In genomic region chr2:167141810-167142209, GRCm38 (mm10) we compare ENCODE assay signal across 21 mouse cellular contexts. TPM values are rescaled to one million over a fixed set of nuclear protein-coding genes. Genes with fewer than 3 reads are reported as not detected.
DNase-seq lines count a peak whose midpoint lies in the region; ATAC-seq and TF ChIP-seq lines count a peak whose summit lies in the region.
"Had no signal": no experiment of that assay in that cellular context is flagged by ENCODE, and none has a peak within 500 bp of the region (broad histone marks: within the 10 kb centered on the region; RNA-seq: fewer than 3 reads in every experiment).

No protein-coding gene starts in this region.

- no peak overlapping the region for H3K4me3 ChIP-seq in layer of hippocampus, adult 2 months
- H3K4me3 ChIP-seq in liver, embryonic 12.5 days = no peak overlapping the region
- H3K4me3 ChIP-seq: forebrain, embryonic 12.5 days; hindbrain, embryonic 13.5 days; limb, embryonic 13.5 days; lung, embryonic 15.5 days; myocyte had no signal

- H3K9me3 ChIP-seq in liver, embryonic 12.5 days (replicated peaks) = no peaks in the 10 kb centered on the region
- H3K9me3 ChIP-seq: forebrain, embryonic 12.5 days; hindbrain, embryonic 13.5 days; limb, embryonic 13.5 days; lung, embryonic 15.5 days had no signal

- peaks cover 89% of the 10 kb centered on the region for H3K27me3 ChIP-seq in liver, embryonic 12.5 days (replicated peaks)

- no peak for TF ChIP-seq CTCF in layer of hippocampus, adult 2 months (conservative IDR thresholded peaks at IDR 0.05)

- DNase-seq in layer of hippocampus, adult 2 months (ENCODE audit: low spot score in 2 of 2) = no peak
- no peak for DNase-seq in layer of hippocampus, adult 9-10 months (ENCODE audit: low spot score)
- peak; percentile 23 for DNase-seq in c-Kit-positive CD71-negative TER-119-negative erythroid progenitor cells, embryonic 14.5 days (ENCODE audit: low read depth)
- DNase-seq in lung, postnatal 4 days = no peak
- no peak for DNase-seq in adrenal gland, postnatal 36 days
- DNase-seq: adrenal gland, adult 8-10 months; B cell, adult 2 months; cerebellum, adult 18-20 months; kidney, adult 9 months; kidney, postnatal 25 days; midbrain, embryonic 14.5 days; right cerebral cortex, postnatal 25 days had no signal

- 10% methylated on average over 4 of the region's 4 CpGs for WGBS in liver, embryonic 12.5 days (ENCODE audit: insufficient replicate concordance)

- H3K4me1 ChIP-seq in liver, embryonic 12.5 days = peaks cover 25% of the 10 kb centered on the region

- no peaks in the 10 kb centered on the region for H3K36me3 ChIP-seq in liver, embryonic 12.5 days
- H3K36me3 ChIP-seq: forebrain, embryonic 12.5 days; hindbrain, embryonic 13.5 days; limb, embryonic 13.5 days; lung, embryonic 15.5 days had no signal

- H3K27ac ChIP-seq in layer of hippocampus, adult 2 months = peak overlapping the region; percentile 46; the same call in 1 of the 2 replicates
- no peak overlapping the region for H3K27ac ChIP-seq in liver, embryonic 12.5 days
- H3K27ac ChIP-seq: forebrain, embryonic 12.5 days; hindbrain, embryonic 13.5 days; limb, embryonic 13.5 days; lung, embryonic 15.5 days; macrophage had no signal

- no peak overlapping the region for H3K9ac ChIP-seq in liver, embryonic 12.5 days
- H3K9ac ChIP-seq: forebrain, embryonic 12.5 days; hindbrain, embryonic 13.5 days; limb, embryonic 13.5 days; lung, embryonic 15.5 days had no signal

- peak overlapping the region; percentile 38 for H3K4me2 ChIP-seq in liver, embryonic 12.5 days
- H3K4me2 ChIP-seq: forebrain, embryonic 12.5 days; hindbrain, embryonic 13.5 days; limb, embryonic 13.5 days; lung, embryonic 15.5 days had no signal

- peak; percentile 94 for ATAC-seq in liver, embryonic 12.5 days
- ATAC-seq in megakaryocyte-erythroid progenitor cell, adult 5-6 weeks (replicated peaks; ENCODE audit: low FRiP score, low TSS enrichment, poor library complexity, severe bottlenecking) = peak; percentile 90
- no peak for ATAC-seq in inflammation-experienced regulatory T-cells, adult 6 months

RNA-seq across cellular contexts. Expression of gene Kcnb1, which starts 48.1 kb away (rescaled TPM):
- 100 to 1,000 TPM; 103 to 105 TPM for total RNA-seq in layer of hippocampus, adult 2 months (2021)
- polyA plus RNA-seq in liver, embryonic 12.5 days (2016; fragmentation: Nextera tagmentation; extraction: Ambion mirVana) = 0.19 and 0.43 TPM in 2 replicates
- total RNA-seq in megakaryocyte-erythroid progenitor cell, adult 5-6 weeks (2014; fragmentation: Nextera tagmentation) = 0.35 and 1.4 TPM in 2 replicates
- total RNA-seq in megakaryocyte-erythroid progenitor cell, adult 5-6 weeks (2017) = 0.04 TPM in 1 of 2 replicates, not detected in the other
- polyA plus RNA-seq in inflammation-experienced regulatory T-cells, adult 6 months (2017; shearing (Covaris generic)) = 1 to 10 TPM in 1 of 3 experiments, under 1 TPM in 2; 0.87 to 1.1 (median 0.88) TPM
- 10 to 100 TPM; 13.7 to 20.7 TPM for total RNA-seq in adrenal gland, postnatal 36 days (2021)

Comparison
In these comparisons a context has a peak if more than half of its experiments do, and no peak if none do; other contexts are left out.
1. RNA of gene Kcnb1, which starts 48.1 kb away (total RNA-seq): 103 to 105 TPM in layer of hippocampus, adult 2 months and 13.7 to 20.7 TPM in adrenal gland, postnatal 36 days; 0.04 to 1.4 TPM in megakaryocyte-erythroid progenitor cell, adult 5-6 weeks; every median in the first group is over 4 times any median in the second.